Mouse (Mus musculus): ENCODE results near the gene Gm21820.
"Not testable (repeated sequence)": the region's sequence is repeated elsewhere in the genome, so short reads cannot be mapped to it uniquely, and the experiment has no call there.

Gene Gm21820

DNA sequence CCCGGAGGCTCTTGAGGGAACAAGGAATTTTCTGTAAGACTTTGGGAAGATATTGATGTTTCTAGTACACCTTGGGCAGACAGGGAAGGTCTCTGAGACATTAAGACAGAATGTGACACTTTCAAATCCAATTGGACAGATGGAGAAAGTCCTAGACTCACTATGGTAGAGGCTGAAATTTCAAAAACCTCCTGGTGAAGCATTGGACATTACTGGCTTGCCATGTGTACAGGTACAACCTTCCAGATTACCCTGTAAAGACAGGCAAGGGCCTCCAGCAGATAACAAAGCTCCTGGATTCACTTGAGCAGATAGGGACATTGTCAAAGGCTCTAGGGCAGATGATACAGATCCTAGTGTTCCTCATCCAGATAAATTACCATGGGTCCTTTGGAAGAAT, at the start of gene Gm21820:
Gene Gm21820, minus strand, starts transcription at position 101 of the 400 bp plus-strand sequence.
- not testable (repeated sequence) for DNase-seq

Data from heart, adult 11 months (tissue).